ENCODE assay signal across 22 mouse cellular contexts in the genomic region with DNA sequence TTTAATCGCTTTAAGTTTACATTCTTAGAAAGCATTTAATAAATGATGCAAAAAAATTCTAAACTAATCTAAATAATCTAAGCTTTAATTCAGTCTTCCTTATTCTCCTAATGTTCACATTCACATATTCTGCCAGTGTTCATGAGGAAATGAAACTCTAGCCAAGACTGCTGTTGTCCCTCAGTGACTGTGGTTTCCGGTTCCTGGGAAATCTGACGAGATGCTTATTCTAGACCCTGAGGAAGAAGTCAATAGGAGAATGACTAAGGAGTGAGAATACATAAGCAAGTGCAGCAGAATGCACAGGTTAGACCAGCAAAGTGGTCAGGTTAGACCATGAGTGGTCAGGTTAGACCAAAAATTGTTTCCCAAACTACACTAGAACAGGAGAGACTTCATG. TPM values are rescaled to one million over a fixed set of nuclear protein-coding genes. Genes with fewer than 3 reads are reported as not detected.
DNase-seq lines count a peak whose midpoint lies in the region; ATAC-seq and TF ChIP-seq lines count a peak whose summit lies in the region.
"Had no signal": no experiment of that assay in that cellular context is flagged by ENCODE, and none has a peak within 500 bp of the region (broad histone marks: within the 10 kb centered on the region; RNA-seq: fewer than 3 reads in every experiment).

No protein-coding gene starts in this region.

- H3K4me1 ChIP-seq in heart, embryonic 11.5 days (ENCODE audit: control insufficient read depth, insufficient read depth, low read length), result peaks cover 3% of the 10 kb centered on the region; the same call in 1 of the 2 replicates
- peaks cover 33% of the 10 kb centered on the region for H3K4me1 ChIP-seq in liver, embryonic 13.5 days (replicated peaks)
- H3K4me1 ChIP-seq in liver, embryonic 12.5 days, result peaks cover 16% of the 10 kb centered on the region
- H3K4me1 ChIP-seq in CH12.LX (ENCODE audit: control insufficient read depth in 1 of 2, insufficient read depth in 2 of 2), result peaks cover 24 to 70% of the 10 kb centered on the region in 2 experiments
- peaks cover 97% of the 10 kb centered on the region for H3K4me1 ChIP-seq in megakaryocyte, embryonic 14.5 days
- H3K4me1 ChIP-seq in hindbrain, postnatal 0 days (ENCODE audit: insufficient read depth, low read length), result no peaks in the 10 kb centered on the region
- H3K4me1 ChIP-seq: hindbrain, embryonic 10.5 days; midbrain, embryonic 10.5 days had no signal

- in situ Hi-C loops in CH12.LX (cut with MboI; ENCODE audit: low pct_ligation_motif_present, low pct_unique_long_range_greater_than_20kb, low sequenced_read_pairs), result loop anchor here (10.0 kb wide), 1 partner anchor 146 kb away; a partner anchor contains a TSS

- peaks cover 2% of the 10 kb centered on the region; the same call in 1 of the 2 replicates for H3K36me3 ChIP-seq in heart, embryonic 11.5 days (ENCODE audit: control insufficient read depth, insufficient read depth, low read length)
- peaks cover 10% of the 10 kb centered on the region; the same call in 1 of the 2 replicates for H3K36me3 ChIP-seq in liver, embryonic 13.5 days
- peaks cover 26% of the 10 kb centered on the region for H3K36me3 ChIP-seq in liver, embryonic 12.5 days
- H3K36me3 ChIP-seq in CH12.LX (replicated peaks in 1 of 2; ENCODE audit: control insufficient read depth in 1 of 2, insufficient read depth in 1 of 2, low read length in 1 of 2), result peaks cover 23 to 51% of the 10 kb centered on the region in 2 experiments
- H3K36me3 ChIP-seq in megakaryocyte, embryonic 14.5 days (replicated peaks; ENCODE audit: low read length), result peaks cover 59% of the 10 kb centered on the region
- no peaks in the 10 kb centered on the region for H3K36me3 ChIP-seq in hindbrain, postnatal 0 days (ENCODE audit: insufficient read depth, low read length)
- H3K36me3 ChIP-seq: embryonic facial prominence, embryonic 15.5 days; hindbrain, embryonic 10.5 days; kidney, embryonic 15.5 days; neural tube, embryonic 15.5 days had no signal

- no peak overlapping the region for H3K27ac ChIP-seq in heart, embryonic 11.5 days (ENCODE audit: low read depth, low read length)
- H3K27ac ChIP-seq in liver, embryonic 13.5 days, result peak overlapping the region; percentile 29; the same call in 1 of the 2 replicates
- H3K27ac ChIP-seq in liver, embryonic 12.5 days, result no peak overlapping the region
- peak overlapping the region; percentile 84; the same call in 1 of the 2 replicates for H3K27ac ChIP-seq in CH12.LX (ENCODE audit: insufficient read depth, low read depth)
- no peak overlapping the region for H3K27ac ChIP-seq in hindbrain, postnatal 0 days
- H3K27ac ChIP-seq: embryonic facial prominence, embryonic 15.5 days; forebrain, embryonic 10.5 days; heart, embryonic 13.5 days; hindbrain, embryonic 10.5 days; liver, embryonic 14.5 days; midbrain, embryonic 10.5 days; neural tube, embryonic 15.5 days had no signal

- H3K4me3 ChIP-seq in heart, embryonic 11.5 days (ENCODE audit: low read depth, low read length), result no peak overlapping the region
- no peak overlapping the region for H3K4me3 ChIP-seq in liver, embryonic 13.5 days (replicated peaks)
- H3K4me3 ChIP-seq in liver, embryonic 12.5 days, result no peak overlapping the region
- H3K4me3 ChIP-seq in CH12.LX (replicated peaks in 1 of 3; ENCODE audit: low read depth in 2 of 3, low read length in 2 of 3, poor library complexity in 1 of 3), result no peak overlapping the region
- peak overlapping the region; percentile 53 for H3K4me3 ChIP-seq in megakaryocyte, embryonic 14.5 days (replicated peaks)
- H3K4me3 ChIP-seq in hindbrain, postnatal 0 days (ENCODE audit: low read length), result no peak overlapping the region
- H3K4me3 ChIP-seq: embryonic facial prominence, embryonic 15.5 days; forebrain, embryonic 10.5 days; heart, embryonic 13.5 days; hindbrain, embryonic 10.5 days; kidney, embryonic 15.5 days; midbrain, embryonic 10.5 days; myocyte; neural tube, embryonic 15.5 days had no signal

- H3K4me2 ChIP-seq in heart, embryonic 11.5 days, result no peak overlapping the region
- no peak overlapping the region for H3K4me2 ChIP-seq in liver, embryonic 13.5 days
- H3K4me2 ChIP-seq in liver, embryonic 12.5 days, result no peak overlapping the region
- H3K4me2 ChIP-seq in CH12.LX (ENCODE audit: insufficient read depth, low read depth, poor library complexity, severe bottlenecking), result no peak overlapping the region
- H3K4me2 ChIP-seq in hindbrain, postnatal 0 days (ENCODE audit: low read depth, low read length), result no peak overlapping the region
- H3K4me2 ChIP-seq: embryonic facial prominence, embryonic 15.5 days; heart, embryonic 13.5 days; neural tube, embryonic 15.5 days had no signal

- peaks cover 29% of the 10 kb centered on the region for H3K79me2 ChIP-seq in CH12.LX (replicated peaks; ENCODE audit: control insufficient read depth, extremely low read depth, insufficient read depth, poor library complexity, severe bottlenecking)

- H3K27me3 ChIP-seq in heart, embryonic 11.5 days (ENCODE audit: control insufficient read depth, insufficient read depth, low read length), result no peaks in the 10 kb centered on the region
- no peaks in the 10 kb centered on the region for H3K27me3 ChIP-seq in liver, embryonic 13.5 days
- no peaks in the 10 kb centered on the region for H3K27me3 ChIP-seq in liver, embryonic 12.5 days (replicated peaks)
- H3K27me3 ChIP-seq in CH12.LX (replicated peaks), result no peaks in the 10 kb centered on the region
- no peaks in the 10 kb centered on the region for H3K27me3 ChIP-seq in megakaryocyte, embryonic 14.5 days (replicated peaks)
- H3K27me3 ChIP-seq in hindbrain, postnatal 0 days (ENCODE audit: insufficient read depth, low read length), result no peaks in the 10 kb centered on the region
- H3K27me3 ChIP-seq: embryonic facial prominence, embryonic 15.5 days; heart, embryonic 13.5 days; kidney, embryonic 15.5 days; neural tube, embryonic 15.5 days; Patski had no signal

- peak; percentile 33 to 71 for DNase-seq in heart, adult 18-20 months
- DNase-seq in liver, embryonic 13.5 days, result no peak
- no peak for DNase-seq in CH12.LX (ENCODE audit: extremely low read depth)
- no peak for DNase-seq in B cell, adult 2 months
- DNase-seq in hindbrain, postnatal 0 days (ENCODE audit: low spot score), result no peak
- DNase-seq: cerebellum, postnatal 10 days; right cerebral cortex, postnatal 25 days; thymus, postnatal 4 days had no signal

- H3K9ac ChIP-seq in heart, embryonic 11.5 days (ENCODE audit: low read depth, low read length), result no peak overlapping the region
- no peak overlapping the region for H3K9ac ChIP-seq in liver, embryonic 13.5 days
- H3K9ac ChIP-seq in liver, embryonic 12.5 days, result no peak overlapping the region
- H3K9ac ChIP-seq in CH12.LX (ENCODE audit: insufficient read depth, low read depth), result no peak overlapping the region
- H3K9ac ChIP-seq in hindbrain, postnatal 0 days (replicated peaks; ENCODE audit: low read length), result no peak overlapping the region
- H3K9ac ChIP-seq: embryonic facial prominence, embryonic 15.5 days; kidney, embryonic 15.5 days; liver, embryonic 14.5 days; neural tube, embryonic 15.5 days had no signal

- WGBS in heart, embryonic 11.5 days (ENCODE audit: insufficient replicate concordance), result 89% methylated on average over 3 of the region's 3 CpGs
- 76% methylated on average over 3 of the region's 3 CpGs for WGBS in liver, embryonic 13.5 days (ENCODE audit: insufficient replicate concordance)
- WGBS in liver, embryonic 12.5 days (ENCODE audit: insufficient replicate concordance), result 76% methylated on average over 3 of the region's 3 CpGs
- 96% methylated on average over 3 of the region's 3 CpGs for WGBS in hindbrain, postnatal 0 days

- dilution Hi-C loops in CH12.LX (cut with MboI; ENCODE audit: extremely low pct_ligation_motif_present, extremely low pct_unique_long_range_greater_than_20kb, low sequenced_read_pairs), result no loop called here

- TF ChIP-seq POLR2A in CH12.LX (IDR thresholded peaks at IDR 0.05; ENCODE audit: low read depth, low read length), result no peak

- peak; percentile 51; the same call in 1 of the 2 replicates for TF ChIP-seq EP300 in CH12.LX (IDR thresholded peaks at IDR 0.05; ENCODE audit: low read length)

- no peak for ATAC-seq in heart, embryonic 11.5 days (replicated peaks; ENCODE audit: insufficient number of reproducible peaks, low FRiP score, low TSS enrichment)
- ATAC-seq in liver, embryonic 13.5 days (ENCODE audit: low read depth), result no peak
- no peak for ATAC-seq in liver, embryonic 12.5 days
- ATAC-seq in hindbrain, postnatal 0 days, result no peak
- ATAC-seq: inflammation-experienced regulatory T-cells, adult 6 months; Patski had no signal

- no peak for TF ChIP-seq RAD21 in CH12.LX (IDR thresholded peaks at IDR 0.05; ENCODE audit: low read depth, low read length)

- no peak for TF ChIP-seq CTCF in CH12.LX (conservative IDR thresholded peaks at IDR 0.05 in 1 of 2, IDR thresholded peaks at IDR 0.05 in 1 of 2; ENCODE audit: low read depth in 2 of 2, low read length in 2 of 2)
- TF ChIP-seq CTCF in hindbrain, postnatal 0 days (IDR thresholded peaks at IDR 0.05; ENCODE audit: low read depth), result no peak

- H3K9me3 ChIP-seq in heart, embryonic 11.5 days (replicated peaks; ENCODE audit: control insufficient read depth, low read length), result no peaks in the 10 kb centered on the region
- no peaks in the 10 kb centered on the region for H3K9me3 ChIP-seq in liver, embryonic 13.5 days (replicated peaks)
- H3K9me3 ChIP-seq in liver, embryonic 12.5 days (replicated peaks), result no peaks in the 10 kb centered on the region
- peaks cover 3% of the 10 kb centered on the region for H3K9me3 ChIP-seq in CH12.LX (replicated peaks; ENCODE audit: low read length)
- no peaks in the 10 kb centered on the region for H3K9me3 ChIP-seq in megakaryocyte, embryonic 14.5 days
- H3K9me3 ChIP-seq in hindbrain, postnatal 0 days (ENCODE audit: low read length), result no peaks in the 10 kb centered on the region
- H3K9me3 ChIP-seq: embryonic facial prominence, embryonic 15.5 days; forebrain, embryonic 10.5 days; heart, embryonic 13.5 days; hindbrain, embryonic 10.5 days; midbrain, embryonic 10.5 days; neural tube, embryonic 15.5 days had no signal

TF ChIP-seq in CH12.LX, 34 proteins besides CTCF, POLR2A, EP300 and RAD21 (continues in another document):
- TF ChIP-seq IRF4 (IDR thresholded peaks at IDR 0.05; ENCODE audit: low read depth, low read length) (no peak), KAT2A (IDR thresholded peaks at IDR 0.05; ENCODE audit: insufficient replicate concordance, low read length) (no peak), TBP (conservative IDR thresholded peaks at IDR 0.05; ENCODE audit: low read depth, low read length) (no peak)

RNA-seq across cellular contexts. Expression of a gene that starts 53.3 kb away (rescaled TPM):
- total RNA-seq in heart, adult 18-20 months (2021), result 10 to 100 TPM; 10.8 to 11.4 TPM
- 19.3 and 25.1 TPM in 2 replicates for polyA plus RNA-seq in heart, embryonic 11.5 days (2014; fragmentation: Nextera tagmentation; extraction: Ambion mirVana)
- 13.8 and 17.3 TPM in 2 replicates for polyA plus RNA-seq in liver, embryonic 13.5 days (2015; fragmentation: Nextera tagmentation; extraction: Ambion mirVana)
- polyA plus RNA-seq in liver, embryonic 12.5 days (2016; fragmentation: Nextera tagmentation; extraction: Ambion mirVana), result 16.1 and 17.4 TPM in 2 replicates
- total RNA-seq in CH12.LX (2012; rRNA removed) (23.2 and 31.2 TPM in 2 replicates), CH12.LX (2014; rRNA removed) (55.9 and 63.0 TPM in 2 replicates)
- polyA plus RNA-seq in CH12.LX (2012; ENCODE audit: insufficient read length, low read depth), result 66.1 and 70.8 TPM in 2 replicates
- 3.6 and 13.4 TPM in 2 replicates for polyA plus RNA-seq in megakaryocyte, embryonic 14.5 days (2012; ENCODE audit: insufficient read depth, low replicate concordance)
- 17.4 and 20.9 TPM in 2 replicates for total RNA-seq in hindbrain, postnatal 0 days (2014; rRNA removed)
- 25.6 and 28.0 TPM in 2 replicates for polyA plus RNA-seq in hindbrain, postnatal 0 days (2015; fragmentation: Nextera tagmentation; extraction: Ambion mirVana)

Comparison
In these comparisons a context has a peak if more than half of its experiments do, and no peak if none do; other contexts are left out.
1. H3K27ac ChIP-seq: peak in liver, embryonic 13.5 days (single experiment) and CH12.LX (single experiment); none in heart, embryonic 11.5 days (single experiment), liver, embryonic 12.5 days (single experiment) and hindbrain, postnatal 0 days (single experiment).
2. DNase-seq: peak in heart, adult 18-20 months (2 of 2); none in liver, embryonic 13.5 days (single experiment), CH12.LX (single experiment), B cell, adult 2 months (0 of 2) and hindbrain, postnatal 0 days (single experiment).